Mouse (Mus musculus) limb, embryonic 11.5 days (tissue): ENCODE data around the gene Srek1. TPM values are rescaled to one million over a fixed set of nuclear protein-coding genes. Genes with fewer than 3 reads are reported as not detected.

ENCODE experiments used
- polyA plus RNA-seq: library from polyadenylated mRNA; unstranded; fragments of >200 nt; fragmentation: Nextera tagmentation; extraction: Ambion mirVana; gene quantifications from 2 replicates; pipeline ENCODE4 v1.2.1, GENCODE M21; 2014

The Srek1 gene
- polyA plus RNA-seq, 1 experiment from 2014 or later, result 115 TPM

Other genes starting within 250 kb of the Srek1 start
- gene Erbin, start 145.9 kb upstream of the Srek1 start, polyA plus RNA-seq, result 29.6 and 30.5 TPM in 2 replicates